Mouse (Mus musculus): ENCODE data around the gene Gm20388. TPM values are rescaled to one million over a fixed set of nuclear protein-coding genes. Genes with fewer than 3 reads are reported as not detected.

Gene Gm20388
- polyA plus RNA-seq, 1 experiment from 2014 or later: not detected

GRCm38 (mm10) chr8:123767874-123768273, 3857.2 kb downstream of the Gm20388 start:
- no peaks in the 10 kb centered on the region for H3K9me3 ChIP-seq (ENCODE audit: control insufficient read depth, low read length)
- no peak overlapping the region for H3K4me2 ChIP-seq
- H3K9ac ChIP-seq (ENCODE audit: low read length): no peak overlapping the region
- no peak overlapping the region for H3K27ac ChIP-seq (ENCODE audit: low read depth, low read length)
- 82% methylated on average over 8 of the region's 8 CpGs for WGBS
- no peaks in the 10 kb centered on the region; the same call in 1 of the 2 replicates for H3K4me1 ChIP-seq (ENCODE audit: control insufficient read depth, insufficient read depth, low read length)
- no peaks in the 10 kb centered on the region for H3K36me3 ChIP-seq (ENCODE audit: control insufficient read depth, insufficient read depth, low read length)
- no peak for DNase-seq (ENCODE audit: low spot score, missing footprints)
- H3K4me3 ChIP-seq (ENCODE audit: low read depth, low read length): no peak overlapping the region
- ATAC-seq (ENCODE audit: low FRiP score): no peak
- H3K27me3 ChIP-seq (ENCODE audit: control insufficient read depth, insufficient read depth, low read length): no peaks in the 10 kb centered on the region

DNA sequence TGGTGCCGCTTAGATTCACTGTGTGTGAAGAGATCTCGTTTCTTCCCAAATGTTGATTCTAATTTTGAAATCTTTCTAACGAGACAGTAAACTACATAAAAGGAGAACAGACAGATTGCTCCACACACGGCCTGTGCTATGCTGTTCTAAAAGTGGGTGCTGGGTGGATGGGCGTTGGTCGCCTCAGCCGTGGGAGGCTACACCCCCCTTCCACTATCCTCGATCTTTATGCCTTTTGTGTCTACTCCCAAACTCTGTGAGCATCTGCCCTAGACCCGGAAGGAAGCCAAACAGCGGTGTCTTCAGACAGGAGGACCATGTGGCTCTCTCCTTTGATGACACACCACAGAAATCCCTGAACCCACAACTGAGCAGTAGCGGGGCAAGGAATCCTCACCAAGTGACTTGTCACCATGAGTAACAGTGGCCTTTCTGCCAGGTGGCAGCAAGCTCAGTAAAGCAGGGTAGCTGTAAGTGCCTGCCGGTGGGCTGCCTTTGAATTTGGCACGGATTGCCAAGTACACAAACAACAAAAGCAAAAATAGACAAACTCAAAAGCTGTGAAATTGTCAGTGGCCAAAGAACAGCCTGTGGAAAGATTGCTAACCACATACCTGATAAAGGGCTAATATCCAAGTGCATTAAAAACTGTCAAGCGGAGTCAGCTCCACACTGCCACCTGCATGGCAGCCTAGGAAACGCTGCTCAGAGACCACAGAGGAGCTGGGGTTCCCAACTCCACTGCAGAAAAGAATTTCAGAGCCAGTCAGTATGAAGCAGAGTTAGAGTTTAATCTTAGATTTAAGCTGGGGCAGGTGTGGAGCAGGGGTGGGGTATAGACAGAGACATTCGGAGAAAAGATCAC, 3858.1 kb downstream of the Gm20388 start:
- no peak overlapping the region for H3K27ac ChIP-seq (ENCODE audit: low read depth, low read length)
- no peak overlapping the region for H3K9ac ChIP-seq (ENCODE audit: low read length)
- H3K4me3 ChIP-seq (ENCODE audit: low read depth, low read length): no peak overlapping the region
- H3K4me2 ChIP-seq: no peak overlapping the region
- no peaks in the 10 kb centered on the region for H3K27me3 ChIP-seq (ENCODE audit: control insufficient read depth, insufficient read depth, low read length)
- H3K36me3 ChIP-seq (ENCODE audit: control insufficient read depth, insufficient read depth, low read length): no peaks in the 10 kb centered on the region
- ATAC-seq (ENCODE audit: low FRiP score) (no peak), DNase-seq (ENCODE audit: low spot score, missing footprints) (peak; percentile 90)
- no peaks in the 10 kb centered on the region; the same call in 1 of the 2 replicates for H3K4me1 ChIP-seq (ENCODE audit: control insufficient read depth, insufficient read depth, low read length)
- H3K9me3 ChIP-seq (ENCODE audit: control insufficient read depth, low read length): no peaks in the 10 kb centered on the region
- WGBS: 67% methylated on average over 16 of the region's 16 CpGs

DNA sequence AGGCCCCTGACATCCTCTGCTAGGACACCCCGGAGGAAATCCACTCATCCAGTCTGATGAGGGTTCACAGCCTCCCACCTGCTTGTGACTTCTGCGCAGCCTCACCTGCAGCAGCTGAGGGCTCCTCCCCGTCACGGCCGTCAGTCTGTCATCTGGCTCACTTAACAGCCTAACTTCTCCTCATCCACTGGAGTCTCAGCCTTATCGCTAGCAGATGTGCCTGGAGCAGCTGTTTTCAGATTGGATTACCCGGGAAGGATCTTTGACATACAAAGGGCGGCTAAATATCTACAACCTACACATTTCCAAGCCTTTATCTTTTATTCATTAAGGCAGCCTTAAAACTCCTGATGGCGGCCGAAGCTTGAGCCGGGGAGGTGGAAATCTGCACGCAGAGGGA, 3862.8 kb downstream of the Gm20388 start:
- DNase-seq (ENCODE audit: low spot score, missing footprints): no peak
- no peak for ATAC-seq (ENCODE audit: low FRiP score)
- WGBS: 62% methylated on average over 12 of the region's 12 CpGs
- peaks cover 8% of the 10 kb centered on the region for H3K4me1 ChIP-seq (ENCODE audit: control insufficient read depth, insufficient read depth, low read length)
- H3K9ac ChIP-seq (ENCODE audit: low read length): no peak overlapping the region
- no peak overlapping the region for H3K4me2 ChIP-seq
- H3K27me3 ChIP-seq (ENCODE audit: control insufficient read depth, insufficient read depth, low read length): no peaks in the 10 kb centered on the region
- no peaks in the 10 kb centered on the region for H3K9me3 ChIP-seq (ENCODE audit: control insufficient read depth, low read length)
- H3K27ac ChIP-seq (ENCODE audit: low read depth, low read length): no peak overlapping the region
- no peak overlapping the region for H3K4me3 ChIP-seq (ENCODE audit: low read depth, low read length)
- no peaks in the 10 kb centered on the region for H3K36me3 ChIP-seq (ENCODE audit: control insufficient read depth, insufficient read depth, low read length)

DNA sequence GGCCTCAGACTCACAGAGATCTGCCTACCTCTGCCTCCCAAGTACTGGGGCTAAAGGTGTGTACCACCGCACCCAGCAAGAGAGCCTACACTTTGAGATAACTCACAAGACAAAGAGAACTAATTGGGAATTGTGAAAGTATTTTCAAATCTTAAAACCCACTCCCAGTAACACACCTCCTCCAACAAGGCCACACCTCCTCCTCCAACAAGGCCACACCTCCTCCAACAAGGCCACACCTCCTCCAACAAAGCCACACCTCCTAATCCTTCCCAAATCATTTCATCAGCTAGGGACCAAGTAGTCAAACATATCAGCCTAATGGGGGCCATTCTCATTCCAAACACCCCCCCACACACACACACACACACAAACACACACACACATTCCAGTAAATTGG, 3863.8 kb downstream of the Gm20388 start:
- H3K4me2 ChIP-seq: no peak overlapping the region
- WGBS: 100% methylated on average over 1 of the region's 1 CpGs
- no peak overlapping the region for H3K4me3 ChIP-seq (ENCODE audit: low read depth, low read length)
- no peak for DNase-seq (ENCODE audit: low spot score, missing footprints)
- no peaks in the 10 kb centered on the region for H3K27me3 ChIP-seq (ENCODE audit: control insufficient read depth, insufficient read depth, low read length)
- H3K9ac ChIP-seq (ENCODE audit: low read length): no peak overlapping the region
- H3K9me3 ChIP-seq (ENCODE audit: control insufficient read depth, low read length): no peaks in the 10 kb centered on the region
- peaks cover 8% of the 10 kb centered on the region for H3K4me1 ChIP-seq (ENCODE audit: control insufficient read depth, insufficient read depth, low read length)
- no peak overlapping the region for H3K27ac ChIP-seq (ENCODE audit: low read depth, low read length)
- no peaks in the 10 kb centered on the region for H3K36me3 ChIP-seq (ENCODE audit: control insufficient read depth, insufficient read depth, low read length)
- ATAC-seq (ENCODE audit: low FRiP score): no peak

GRCm38 (mm10) chr8:123777319-123777718, 3866.7 kb downstream of the Gm20388 start:
- Histone ChIP-seq H3K4me1 (ENCODE audit: control insufficient read depth, insufficient read depth, low read length) (peaks cover 11% of the 10 kb centered on the region), H3K36me3 (ENCODE audit: control insufficient read depth, insufficient read depth, low read length) (no peaks in the 10 kb centered on the region), H3K27ac (ENCODE audit: low read depth, low read length) (no peak overlapping the region), H3K4me2 (no peak overlapping the region), H3K4me3 (ENCODE audit: low read depth, low read length) (no peak overlapping the region), H3K9me3 (ENCODE audit: control insufficient read depth, low read length) (no peaks in the 10 kb centered on the region), H3K9ac (ENCODE audit: low read length) (peak overlapping the region; percentile 45), H3K27me3 (ENCODE audit: control insufficient read depth, insufficient read depth, low read length) (no peaks in the 10 kb centered on the region; the same call in 1 of the 2 replicates)
- no peak for ATAC-seq (ENCODE audit: low FRiP score)
- 28% methylated on average over 7 of the region's 7 CpGs for WGBS
- DNase-seq (ENCODE audit: low spot score, missing footprints): no peak

DNA sequence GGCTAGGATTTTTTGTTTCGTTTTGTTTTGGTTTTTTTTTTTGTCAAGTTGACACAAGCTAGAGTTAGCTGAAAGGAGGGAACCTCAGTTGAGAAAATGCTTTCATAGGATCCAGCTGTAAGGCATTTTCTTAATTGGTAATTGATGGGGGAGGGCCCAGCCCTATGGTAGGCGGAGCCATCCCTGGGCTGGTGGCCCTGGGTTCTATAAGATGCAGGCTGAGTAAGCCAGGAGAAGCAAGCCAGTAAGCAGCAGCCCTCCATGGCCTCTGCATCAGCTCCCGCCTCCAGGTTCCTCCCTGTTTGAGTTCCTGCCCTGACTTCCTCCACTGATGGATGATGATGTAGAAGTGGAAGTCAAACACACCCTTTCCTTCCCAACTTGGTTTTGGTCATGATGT, 3869.8 kb downstream of the Gm20388 start:
- Histone ChIP-seq H3K4me2 (no peak overlapping the region), H3K9me3 (ENCODE audit: control insufficient read depth, low read length) (no peaks in the 10 kb centered on the region), H3K4me1 (ENCODE audit: control insufficient read depth, insufficient read depth, low read length) (peaks cover 11% of the 10 kb centered on the region), H3K4me3 (ENCODE audit: low read depth, low read length) (no peak overlapping the region), H3K27me3 (ENCODE audit: control insufficient read depth, insufficient read depth, low read length) (no peaks in the 10 kb centered on the region; the same call in none of the 2 replicates), H3K9ac (ENCODE audit: low read length) (no peak overlapping the region), H3K27ac (ENCODE audit: low read depth, low read length) (no peak overlapping the region), H3K36me3 (ENCODE audit: control insufficient read depth, insufficient read depth, low read length) (no peaks in the 10 kb centered on the region)
- DNase-seq (ENCODE audit: low spot score, missing footprints): no peak
- WGBS: 66% methylated on average over 3 of the region's 3 CpGs
- no peak for ATAC-seq (ENCODE audit: low FRiP score)

- H3K36me3 ChIP-seq (ENCODE audit: control insufficient read depth, insufficient read depth, low read length): no peaks in the 10 kb centered on the region
These were observed 3870.6 kb downstream of the Gm20388 start for GRCm38 (mm10) chr8:123781256-123781655.

GRCm38 (mm10) chr8:123783525-123784249, 3873.0 kb downstream of the Gm20388 start:
- WGBS: 11% methylated on average over 6 of the region's 6 CpGs
- Histone ChIP-seq H3K27me3 (ENCODE audit: control insufficient read depth, insufficient read depth, low read length) (no peaks in the 10 kb centered on the region; the same call in none of the 2 replicates), H3K36me3 (ENCODE audit: control insufficient read depth, insufficient read depth, low read length) (no peaks in the 10 kb centered on the region), H3K4me2 (no peak overlapping the region), H3K9me3 (ENCODE audit: control insufficient read depth, low read length) (no peaks in the 10 kb centered on the region), H3K9ac (ENCODE audit: low read length) (no peak overlapping the region), H3K4me3 (ENCODE audit: low read depth, low read length) (no peak overlapping the region), H3K4me1 (ENCODE audit: control insufficient read depth, insufficient read depth, low read length) (0 out of 2 replicates have a peak, but pooled peaks cover 3% of the 10 kb centered on the region), H3K27ac (ENCODE audit: low read depth, low read length) (no peak overlapping the region)
- ATAC-seq (ENCODE audit: low FRiP score): peak; percentile 84
- peak; percentile 95 for DNase-seq (ENCODE audit: low spot score, missing footprints)

More at GRCm38 (mm10) chr8:123781256-123781655, 3870.6 kb downstream of the Gm20388 start:
- Histone ChIP-seq H3K4me3 (ENCODE audit: low read depth, low read length) (no peak overlapping the region), H3K9ac (ENCODE audit: low read length) (no peak overlapping the region), H3K27me3 (ENCODE audit: control insufficient read depth, insufficient read depth, low read length) (no peaks in the 10 kb centered on the region; the same call in none of the 2 replicates), H3K4me2 (no peak overlapping the region), H3K27ac (ENCODE audit: low read depth, low read length) (no peak overlapping the region), H3K4me1 (ENCODE audit: control insufficient read depth, insufficient read depth, low read length) (peaks cover 11% of the 10 kb centered on the region), H3K9me3 (ENCODE audit: control insufficient read depth, low read length) (no peaks in the 10 kb centered on the region)
- no peak for DNase-seq (ENCODE audit: low spot score, missing footprints)
- no peak for ATAC-seq (ENCODE audit: low FRiP score)
- WGBS: 71% methylated on average over 8 of the region's 8 CpGs

GRCm38 (mm10) chr8:123786166-123786565, 3875.5 kb downstream of the Gm20388 start:
- no peak overlapping the region for H3K4me2 ChIP-seq
- WGBS: 81% methylated on average over 6 of the region's 6 CpGs
- DNase-seq (ENCODE audit: low spot score, missing footprints) (no peak), ATAC-seq (ENCODE audit: low FRiP score) (no peak)
- H3K9ac ChIP-seq (ENCODE audit: low read length): no peak overlapping the region
- no peaks in the 10 kb centered on the region for H3K36me3 ChIP-seq (ENCODE audit: control insufficient read depth, insufficient read depth, low read length)
- peaks cover 4% of the 10 kb centered on the region; the same call in 1 of the 2 replicates for H3K4me1 ChIP-seq (ENCODE audit: control insufficient read depth, insufficient read depth, low read length)
- no peak overlapping the region for H3K27ac ChIP-seq (ENCODE audit: low read depth, low read length)
- no peaks in the 10 kb centered on the region for H3K9me3 ChIP-seq (ENCODE audit: control insufficient read depth, low read length)
- no peak overlapping the region for H3K4me3 ChIP-seq (ENCODE audit: low read depth, low read length)
- no peaks in the 10 kb centered on the region; the same call in none of the 2 replicates for H3K27me3 ChIP-seq (ENCODE audit: control insufficient read depth, insufficient read depth, low read length)

Data from midbrain, embryonic 11.5 days (tissue).